Mouse (Mus musculus): ENCODE results near the gene Cabin1. TPM values are rescaled to one million over a fixed set of nuclear protein-coding genes. Genes with fewer than 3 reads are reported as not detected.
A peak's percentile ranks its signal among the peaks of the same experiment; 100 is the strongest.

Cabin1 gene
- polyA plus RNA-seq, 1 experiment from 2014 or later: 32.6 TPM

DNA sequence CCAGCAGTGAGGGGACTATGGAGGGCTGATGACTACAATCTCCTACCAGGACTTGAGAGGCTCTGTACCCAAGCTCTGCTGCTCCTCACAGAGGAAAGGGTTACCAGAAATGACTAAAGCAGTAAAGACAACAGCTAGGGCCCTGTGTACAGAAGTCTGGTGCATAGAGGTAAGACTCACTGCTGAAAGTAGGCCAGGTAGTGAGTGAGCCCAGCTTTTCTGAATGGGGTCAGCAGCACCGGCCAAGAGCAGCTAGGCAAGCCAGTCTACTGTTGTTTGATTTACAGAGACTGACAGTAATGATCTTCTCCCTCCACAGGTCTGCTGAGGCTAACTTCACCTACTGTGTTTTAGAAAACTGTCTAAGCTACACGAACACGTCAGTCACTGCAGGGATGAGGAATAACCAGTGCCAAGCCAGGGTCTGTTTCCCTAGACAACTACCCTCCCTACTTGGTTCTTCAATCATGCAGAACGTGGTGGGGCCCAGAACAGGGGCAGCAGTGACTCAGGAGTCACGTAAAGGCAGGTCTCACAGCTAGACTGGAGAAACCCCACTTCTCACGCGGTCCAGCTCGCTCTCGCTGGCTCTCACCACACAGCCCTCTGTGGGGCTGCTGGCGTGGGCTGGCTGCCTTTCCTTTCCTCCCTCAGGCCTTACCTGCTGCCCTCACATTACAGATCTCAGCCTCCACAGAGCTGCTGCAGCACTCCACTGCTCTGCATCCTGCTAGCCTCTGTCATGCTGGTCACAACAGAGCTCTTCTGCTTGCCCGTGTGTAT lies 70.5 kb downstream of the Cabin1 start:
- WGBS: 90% methylated on average over 11 of the region's 11 CpGs
- Histone ChIP-seq H3K27me3 (ENCODE audit: low read depth, poor library complexity, severe bottlenecking) (no peaks in the 10 kb centered on the region), H3K27ac (replicated peaks) (no peak overlapping the region), H3K4me3 (no peak overlapping the region), H3K9me3 (replicated peaks) (no peaks in the 10 kb centered on the region), H3K4me1 (no peaks in the 10 kb centered on the region), H3K36me3 (peaks cover 97% of the 10 kb centered on the region)
- no peak for DNase-seq (ENCODE audit: low spot score)

DNA sequence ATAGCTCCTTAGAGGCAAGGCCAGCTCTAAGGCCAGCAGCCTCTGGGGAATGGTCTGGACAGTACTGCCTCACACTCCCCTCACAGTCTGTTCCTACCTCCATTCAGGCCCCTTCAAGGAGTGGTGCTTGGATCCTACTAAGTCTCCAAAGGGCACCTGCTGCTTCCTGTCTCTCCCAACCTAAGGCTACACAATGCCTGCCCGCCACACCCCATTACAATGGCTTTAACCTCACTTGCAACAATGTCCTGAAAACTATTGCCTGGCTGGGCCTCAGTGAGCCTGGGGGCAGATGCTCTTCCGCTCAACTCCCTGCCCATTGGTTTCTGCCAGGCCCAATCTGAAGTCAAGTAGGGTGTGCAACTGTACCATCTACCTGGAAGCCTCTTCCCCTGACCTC lies 75.5 kb downstream of the Cabin1 start:
- DNase-seq (ENCODE audit: low spot score): no peak
- Histone ChIP-seq H3K27ac (replicated peaks) (no peak overlapping the region), H3K36me3 (peaks cover 91% of the 10 kb centered on the region), H3K4me1 (peaks cover 17% of the 10 kb centered on the region), H3K9me3 (replicated peaks) (no peaks in the 10 kb centered on the region), H3K4me3 (no peak overlapping the region), H3K27me3 (ENCODE audit: low read depth, poor library complexity, severe bottlenecking) (no peaks in the 10 kb centered on the region)
- WGBS: 97% methylated on average over 2 of the region's 2 CpGs

DNA sequence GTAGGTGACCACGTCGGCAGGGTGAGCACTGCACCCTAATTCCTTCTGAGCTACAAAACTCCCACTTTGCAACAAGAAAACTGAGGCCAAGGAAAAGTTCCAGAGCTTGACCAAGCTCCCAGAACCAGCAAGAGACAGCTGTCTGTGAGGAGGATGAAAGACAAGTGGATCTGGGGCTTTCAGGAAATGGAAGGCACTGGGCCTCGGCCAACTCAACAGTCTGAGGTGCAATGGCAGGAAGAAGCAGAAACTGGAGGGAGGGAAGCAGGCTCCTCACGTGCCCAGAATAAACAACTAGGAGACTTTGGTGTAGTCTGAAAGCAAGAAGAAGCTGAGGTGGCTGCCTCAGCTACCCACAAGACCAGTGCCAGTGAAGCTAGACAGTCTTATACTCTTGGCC lies 77.4 kb downstream of the Cabin1 start:
- no peak for DNase-seq (ENCODE audit: low spot score)
- no peaks in the 10 kb centered on the region for H3K27me3 ChIP-seq (ENCODE audit: low read depth, poor library complexity, severe bottlenecking)
- H3K27ac ChIP-seq (replicated peaks): no peak overlapping the region
- H3K36me3 ChIP-seq: peaks cover 90% of the 10 kb centered on the region
- H3K4me3 ChIP-seq: no peak overlapping the region
- WGBS: 88% methylated on average over 4 of the region's 4 CpGs
- H3K4me1 ChIP-seq: peaks cover 18% of the 10 kb centered on the region
- no peaks in the 10 kb centered on the region for H3K9me3 ChIP-seq (replicated peaks)

DNA sequence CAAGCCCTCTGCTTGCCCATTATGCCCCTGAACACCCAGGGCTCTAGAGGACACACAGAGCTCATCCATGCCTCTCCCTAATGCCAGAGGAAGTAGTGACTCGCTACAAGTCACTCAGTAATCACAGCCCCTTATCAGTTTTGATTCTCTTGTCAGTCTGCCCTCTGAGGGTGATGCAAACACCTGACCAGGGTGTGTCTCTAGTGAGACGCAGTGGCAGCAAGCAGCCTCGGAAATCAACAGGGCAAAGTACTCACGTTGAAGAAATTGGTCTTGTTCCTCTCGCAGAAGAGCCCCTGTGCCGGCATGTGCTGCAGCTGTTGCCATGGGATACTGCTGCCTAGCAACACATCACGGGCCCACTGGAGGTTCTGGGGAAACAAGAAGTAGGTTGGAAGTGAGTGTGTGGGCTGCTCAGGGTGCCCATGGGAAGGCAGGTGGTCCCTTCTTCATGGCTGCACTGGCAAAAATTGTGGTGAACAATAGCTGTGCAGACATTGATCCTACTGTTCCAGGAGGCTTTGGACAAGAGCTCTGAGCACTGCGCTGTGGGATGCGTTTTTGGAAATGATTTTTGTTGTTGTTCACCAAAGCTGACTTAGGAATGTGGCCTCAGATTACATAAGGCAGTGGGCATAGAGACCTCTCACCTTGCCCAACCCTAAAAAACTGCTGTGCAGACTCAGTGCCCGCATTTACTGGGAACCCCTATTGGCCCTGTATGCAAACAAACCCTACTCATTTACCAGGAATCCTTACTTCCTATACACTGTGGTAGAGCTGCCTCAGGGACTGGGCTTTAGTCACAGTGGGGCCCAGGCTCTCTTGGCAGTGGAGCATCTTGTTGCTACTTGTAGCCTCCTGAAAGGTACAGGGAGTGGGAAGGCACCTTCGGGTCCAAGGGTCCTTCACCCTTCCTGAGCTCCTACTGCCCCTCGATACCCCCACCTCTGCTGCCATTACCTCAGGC lies 79.8 kb downstream of the Cabin1 start:
- Histone ChIP-seq H3K27ac (replicated peaks) (0 out of 2 replicates have a peak overlapping the region, but pooled peaks have one; percentile 33), H3K36me3 (peaks cover 93% of the 10 kb centered on the region), H3K4me1 (peaks cover 18% of the 10 kb centered on the region), H3K27me3 (ENCODE audit: low read depth, poor library complexity, severe bottlenecking) (no peaks in the 10 kb centered on the region), H3K9me3 (replicated peaks) (no peaks in the 10 kb centered on the region), H3K4me3 (no peak overlapping the region)
- WGBS: 61% methylated on average over 12 of the region's 12 CpGs
- peak; percentile 76 for DNase-seq (ENCODE audit: low spot score)

DNA sequence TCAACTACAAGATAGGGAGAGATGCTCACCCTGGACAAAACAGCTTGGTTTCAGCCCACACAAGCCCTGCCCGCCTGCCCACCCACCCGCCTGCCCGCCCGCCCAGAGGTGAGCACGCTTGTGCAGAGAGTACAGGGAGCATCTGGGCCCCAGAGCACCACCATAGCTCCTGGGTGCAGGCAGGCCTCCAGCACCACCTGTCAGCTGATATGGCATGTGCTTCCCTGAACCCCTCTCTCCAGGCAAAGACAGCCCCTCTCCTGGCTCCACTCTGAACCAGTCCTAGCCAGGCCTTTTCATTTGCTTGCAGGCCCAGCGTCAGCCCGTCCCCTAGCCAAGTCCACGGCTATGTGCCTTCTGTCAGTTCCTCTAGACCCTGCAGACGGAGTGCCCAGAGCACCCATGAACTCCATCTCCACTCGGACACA lies 83.6 kb downstream of the Cabin1 start:
- DNase-seq (ENCODE audit: low spot score): no peak
- WGBS: 95% methylated on average over 10 of the region's 10 CpGs
- Histone ChIP-seq H3K4me1 (peaks cover 18% of the 10 kb centered on the region), H3K36me3 (peaks cover 95% of the 10 kb centered on the region), H3K27me3 (ENCODE audit: low read depth, poor library complexity, severe bottlenecking) (no peaks in the 10 kb centered on the region), H3K27ac (replicated peaks) (no peak overlapping the region), H3K9me3 (replicated peaks) (no peaks in the 10 kb centered on the region), H3K4me3 (no peak overlapping the region)

DNA sequence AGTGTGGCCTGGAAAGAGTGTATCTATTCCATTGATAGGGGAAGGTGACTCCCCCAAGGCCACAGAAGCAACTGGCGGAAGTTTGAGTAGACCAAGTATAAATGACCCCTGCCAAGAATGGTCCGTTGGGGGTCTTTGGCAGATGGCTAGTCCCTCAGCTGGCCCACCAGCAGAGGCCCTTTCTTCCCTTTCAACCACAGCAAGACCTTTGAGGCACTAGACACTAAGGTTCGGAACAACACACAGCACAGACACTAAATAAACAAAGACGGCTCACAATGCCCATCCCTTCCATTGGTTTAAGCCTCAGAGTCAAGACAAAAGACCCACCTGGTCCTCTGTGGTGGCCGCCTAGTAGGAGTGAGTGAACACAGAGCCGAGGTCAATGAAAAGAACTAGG lies 84.9 kb downstream of the Cabin1 start:
- peaks cover 97% of the 10 kb centered on the region for H3K36me3 ChIP-seq
- WGBS: 88% methylated on average over 6 of the region's 6 CpGs

DNA sequence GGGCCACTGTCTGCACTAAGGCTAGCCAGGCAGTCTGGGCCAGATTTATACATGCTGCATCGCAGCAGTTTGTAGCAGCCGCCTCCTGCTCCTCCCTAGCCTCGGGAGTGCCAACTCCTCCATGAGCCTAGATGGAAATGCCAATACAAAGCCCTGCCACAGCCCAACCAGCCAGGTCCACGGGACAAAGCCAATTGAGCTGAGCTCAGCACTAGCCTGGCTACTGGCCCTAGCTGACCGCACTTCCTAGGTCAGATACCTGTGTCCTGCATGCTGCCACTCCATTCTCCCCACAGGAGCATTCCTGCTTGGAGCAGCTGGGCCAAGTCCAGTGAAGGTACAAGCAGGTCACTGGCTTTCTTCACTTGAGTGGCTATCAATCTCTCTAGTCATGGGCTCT lies 86.2 kb downstream of the Cabin1 start:
- no peak for DNase-seq (ENCODE audit: low spot score)
- H3K27me3 ChIP-seq (ENCODE audit: low read depth, poor library complexity, severe bottlenecking): no peaks in the 10 kb centered on the region
- H3K4me3 ChIP-seq: no peak overlapping the region
- H3K9me3 ChIP-seq (replicated peaks): no peaks in the 10 kb centered on the region
- H3K4me1 ChIP-seq: no peaks in the 10 kb centered on the region
- H3K36me3 ChIP-seq: peaks cover 89% of the 10 kb centered on the region
- no peak overlapping the region for H3K27ac ChIP-seq (replicated peaks)
- 95% methylated on average over 5 of the region's 5 CpGs for WGBS

More for the DNA sequence above, 84.9 kb downstream of the Cabin1 start:
- Histone ChIP-seq H3K27ac (replicated peaks) (no peak overlapping the region), H3K9me3 (replicated peaks) (no peaks in the 10 kb centered on the region), H3K4me1 (peaks cover 7% of the 10 kb centered on the region), H3K27me3 (ENCODE audit: low read depth, poor library complexity, severe bottlenecking) (no peaks in the 10 kb centered on the region), H3K4me3 (no peak overlapping the region)
- DNase-seq (ENCODE audit: low spot score): no peak

DNA sequence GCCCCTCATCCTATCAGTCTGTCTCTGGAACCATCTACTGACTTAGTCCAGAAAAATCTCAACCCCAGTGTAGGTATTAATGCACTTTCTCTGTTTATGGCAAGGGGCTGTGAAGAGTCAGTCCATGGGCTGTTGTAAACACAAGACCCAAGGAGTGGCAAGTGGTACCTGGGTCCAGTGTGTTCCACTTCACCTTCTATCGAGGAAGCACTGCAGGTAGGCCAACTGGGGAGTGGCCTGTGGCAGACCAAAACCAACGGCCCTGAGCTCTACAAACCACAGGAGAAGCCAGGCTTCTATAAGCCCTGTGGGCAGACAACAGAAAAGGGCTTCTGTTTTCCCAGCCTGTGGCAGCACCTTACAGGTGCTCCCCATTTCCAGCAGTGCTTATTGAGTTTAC lies 86.6 kb downstream of the Cabin1 start:
- no peaks in the 10 kb centered on the region for H3K27me3 ChIP-seq (ENCODE audit: low read depth, poor library complexity, severe bottlenecking)
- no peak overlapping the region for H3K27ac ChIP-seq (replicated peaks)
- WGBS: 87% methylated on average over 2 of the region's 2 CpGs
- no peaks in the 10 kb centered on the region for H3K4me1 ChIP-seq
- no peak for DNase-seq (ENCODE audit: low spot score)
- no peak overlapping the region for H3K4me3 ChIP-seq
- H3K36me3 ChIP-seq: peaks cover 89% of the 10 kb centered on the region
- H3K9me3 ChIP-seq (replicated peaks): no peaks in the 10 kb centered on the region

DNA sequence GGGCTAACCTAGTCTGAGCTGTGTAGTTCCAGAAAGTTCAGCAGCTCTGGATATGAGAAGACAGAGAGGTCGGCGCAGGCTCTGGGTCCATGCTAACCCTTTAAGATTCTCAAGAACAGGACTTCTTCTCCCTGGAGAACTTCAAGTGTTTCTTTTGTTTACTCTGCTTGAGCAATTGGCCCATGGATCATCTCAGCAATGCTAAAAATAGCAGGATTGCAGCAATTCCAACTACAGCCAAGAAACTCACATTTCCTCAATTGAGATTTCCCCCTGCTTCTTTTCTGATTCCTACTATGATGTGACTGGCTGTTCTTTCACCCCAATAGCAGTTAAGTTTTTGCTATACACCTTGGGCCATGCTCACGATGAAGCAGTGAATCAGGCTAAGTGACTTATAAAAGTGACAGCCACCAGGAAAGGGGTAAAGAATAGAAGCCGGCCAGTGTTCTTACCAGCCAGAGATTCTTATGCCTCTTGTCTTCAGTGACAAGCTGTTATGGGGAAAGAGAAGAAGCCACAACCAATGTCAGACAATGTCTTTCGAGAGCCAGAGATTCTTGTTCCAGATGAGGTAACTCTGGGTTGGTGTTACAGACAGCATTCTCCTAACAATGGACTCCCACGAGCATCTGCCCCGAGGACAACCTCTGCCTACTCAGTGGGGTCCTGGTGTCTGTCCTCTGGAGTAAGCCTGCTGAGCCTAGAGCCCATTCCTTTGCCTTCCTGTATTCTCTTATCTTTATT lies 87.1 kb downstream of the Cabin1 start:
- WGBS: 89% methylated on average over 7 of the region's 7 CpGs
- no peaks in the 10 kb centered on the region for H3K4me1 ChIP-seq
- DNase-seq (ENCODE audit: low spot score): no peak
- H3K9me3 ChIP-seq (replicated peaks): no peaks in the 10 kb centered on the region
- H3K27ac ChIP-seq (replicated peaks): no peak overlapping the region
- H3K4me3 ChIP-seq: no peak overlapping the region
- H3K27me3 ChIP-seq (ENCODE audit: low read depth, poor library complexity, severe bottlenecking): no peaks in the 10 kb centered on the region
- H3K36me3 ChIP-seq: peaks cover 90% of the 10 kb centered on the region

DNA sequence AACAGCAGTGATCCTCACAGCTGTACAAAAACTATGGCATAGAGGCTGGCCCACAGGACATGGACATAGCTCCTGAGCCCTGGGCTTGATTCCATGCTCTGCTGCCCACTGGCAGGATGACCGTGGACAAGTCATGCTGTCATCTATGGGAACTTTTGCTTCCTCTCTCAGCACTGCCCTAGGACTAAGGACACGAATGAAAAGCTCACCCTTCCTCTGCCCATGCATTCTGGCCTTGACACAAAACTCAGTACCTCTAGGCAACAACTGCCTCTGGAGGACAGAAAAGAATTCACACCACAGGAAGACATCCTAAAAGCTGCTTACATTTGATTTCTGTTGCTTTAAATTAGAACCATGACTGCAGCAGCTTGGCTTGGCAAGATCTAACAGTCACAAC lies 87.9 kb downstream of the Cabin1 start:
- Histone ChIP-seq H3K36me3 (peaks cover 90% of the 10 kb centered on the region), H3K4me3 (no peak overlapping the region), H3K27me3 (ENCODE audit: low read depth, poor library complexity, severe bottlenecking) (no peaks in the 10 kb centered on the region), H3K9me3 (replicated peaks) (no peaks in the 10 kb centered on the region), H3K4me1 (no peaks in the 10 kb centered on the region), H3K27ac (replicated peaks) (no peak overlapping the region)
- no peak for DNase-seq (ENCODE audit: low spot score)
- WGBS: 91% methylated on average over 2 of the region's 2 CpGs

DNA sequence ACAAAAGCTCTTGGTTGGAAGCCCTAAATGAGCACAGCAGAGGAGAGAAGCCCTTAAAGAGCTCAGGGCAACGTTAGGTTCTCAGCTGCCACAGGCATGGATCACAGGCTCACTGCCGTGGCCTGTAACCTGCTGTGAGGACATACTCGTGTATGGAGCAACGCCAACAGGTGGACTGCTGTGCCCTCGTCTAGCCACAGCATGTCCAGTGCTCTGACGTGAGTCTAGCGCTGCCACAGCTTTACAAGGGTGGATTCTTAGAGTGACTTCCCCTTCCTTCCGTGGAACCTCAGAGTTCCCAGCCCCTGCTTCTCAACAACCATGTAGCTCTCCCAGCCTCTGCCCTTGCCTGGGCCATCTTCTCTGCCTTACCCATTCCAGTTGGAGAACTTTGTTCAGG lies 88.5 kb downstream of the Cabin1 start:
- DNase-seq (ENCODE audit: low spot score): no peak
- Histone ChIP-seq H3K4me1 (no peaks in the 10 kb centered on the region), H3K36me3 (peaks cover 90% of the 10 kb centered on the region), H3K9me3 (replicated peaks) (no peaks in the 10 kb centered on the region), H3K4me3 (no peak overlapping the region), H3K27me3 (ENCODE audit: low read depth, poor library complexity, severe bottlenecking) (no peaks in the 10 kb centered on the region), H3K27ac (replicated peaks) (no peak overlapping the region)
- WGBS: 84% methylated on average over 8 of the region's 8 CpGs

DNA sequence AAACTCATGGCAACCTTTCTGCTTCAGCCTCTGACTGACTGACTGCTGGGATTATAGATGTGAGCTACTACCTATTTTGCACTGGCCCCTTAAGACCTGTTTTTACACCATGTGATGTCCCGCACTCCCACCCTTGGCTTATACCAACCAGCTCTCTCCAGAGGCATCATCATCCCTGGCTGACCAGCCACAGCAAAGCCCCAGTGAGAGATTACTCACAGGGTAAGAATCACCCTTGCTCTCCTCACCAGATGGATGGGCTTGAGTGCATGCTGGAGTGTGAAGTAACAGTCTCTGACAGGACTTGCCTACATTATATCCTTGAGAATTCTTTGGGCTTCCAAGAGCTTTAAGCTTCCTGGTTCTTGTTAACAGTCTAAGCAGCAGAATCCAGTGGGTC lies 94.2 kb downstream of the Cabin1 start:
- H3K4me3 ChIP-seq: no peak overlapping the region
- peaks cover 51% of the 10 kb centered on the region for H3K36me3 ChIP-seq
- 87% methylated on average over 1 of the region's 1 CpGs for WGBS
- H3K27me3 ChIP-seq (ENCODE audit: low read depth, poor library complexity, severe bottlenecking): peaks cover 40% of the 10 kb centered on the region
- H3K4me1 ChIP-seq: peaks cover 26% of the 10 kb centered on the region
- no peaks in the 10 kb centered on the region for H3K9me3 ChIP-seq (replicated peaks)
- no peak overlapping the region for H3K27ac ChIP-seq (replicated peaks)
- no peak for DNase-seq (ENCODE audit: low spot score)
